Mouse (Mus musculus): Measurements from ENCODE around the gene Syt1. TPM values are rescaled to one million over a fixed set of nuclear protein-coding genes. Genes with fewer than 3 reads are reported as not detected.

Gene Syt1
- polyA plus RNA-seq, 2 experiments: 0.84 to 1.1 TPM

DNA sequence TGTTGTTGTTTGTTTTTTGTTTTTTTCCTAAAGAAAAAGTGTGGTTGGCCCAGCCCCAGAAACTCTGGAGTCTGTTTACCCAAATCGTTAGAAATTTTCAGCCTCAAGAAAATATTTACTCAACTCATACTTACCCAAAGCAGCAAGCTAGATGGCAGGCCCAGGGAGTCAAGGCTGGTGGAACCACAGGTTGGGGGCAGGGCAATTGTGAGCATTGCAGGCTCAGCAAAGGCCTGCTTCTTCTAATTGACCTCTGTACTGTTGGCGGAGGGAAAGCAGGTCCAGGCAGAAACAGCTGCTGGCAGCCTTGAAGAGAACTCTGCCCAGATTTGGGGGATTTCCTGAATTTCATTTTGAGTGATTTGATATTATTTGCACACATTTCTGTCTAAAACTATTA is 557.2 kb downstream of the Syt1 start:
- no peaks in the 10 kb centered on the region for H3K9me3 ChIP-seq (ENCODE audit: control insufficient read depth, low read length)
- no peak overlapping the region for H3K4me2 ChIP-seq (replicated peaks; ENCODE audit: low read depth, low read length, severe bottlenecking)
- ATAC-seq (ENCODE audit: low FRiP score, low read depth) (no peak), DNase-seq (ENCODE audit: low spot score) (no peak)
- H3K4me1 ChIP-seq (ENCODE audit: control insufficient read depth, insufficient read depth, low read length): no peaks in the 10 kb centered on the region
- no peaks in the 10 kb centered on the region for H3K27me3 ChIP-seq (ENCODE audit: control insufficient read depth, insufficient read depth, low read length)
- H3K27ac ChIP-seq (replicated peaks; ENCODE audit: low read depth, low read length): no peak overlapping the region
- 64% methylated on average over 2 of the region's 2 CpGs for WGBS
- no peak overlapping the region for H3K4me3 ChIP-seq (replicated peaks; ENCODE audit: low read length)
- no peak for TF ChIP-seq POLR2A (IDR thresholded peaks at IDR 0.05; ENCODE audit: borderline replicate concordance, extremely low read depth, insufficient read depth, insufficient read length)
- no peaks in the 10 kb centered on the region for H3K36me3 ChIP-seq (ENCODE audit: control insufficient read depth, insufficient read depth, low read length)
- H3K9ac ChIP-seq (ENCODE audit: low read depth, low read length, severe bottlenecking): no peak overlapping the region

DNA sequence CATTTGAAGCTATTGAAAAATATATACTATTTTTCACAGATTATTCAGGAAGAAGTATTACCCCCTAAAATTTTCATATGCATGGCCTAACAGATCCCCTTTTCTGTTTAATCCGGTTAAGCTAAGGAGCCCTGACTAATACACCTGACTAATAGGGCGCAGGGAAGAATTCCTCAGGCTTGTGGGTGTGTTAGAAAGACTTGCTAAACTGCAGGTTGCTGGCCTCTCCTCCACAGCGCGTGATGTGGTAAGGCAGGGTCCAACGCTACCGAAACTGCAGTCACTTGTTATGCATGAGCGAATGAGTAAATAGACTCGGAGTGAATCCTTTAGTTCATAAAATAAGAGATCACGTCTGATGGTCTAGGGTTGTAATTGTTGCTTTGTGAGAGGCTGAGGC is 558.4 kb downstream of the Syt1 start:
- no peak overlapping the region for H3K27ac ChIP-seq (replicated peaks; ENCODE audit: low read depth, low read length)
- ATAC-seq (ENCODE audit: low FRiP score, low read depth) (no peak), DNase-seq (ENCODE audit: low spot score) (no peak)
- no peak for TF ChIP-seq POLR2A (IDR thresholded peaks at IDR 0.05; ENCODE audit: borderline replicate concordance, extremely low read depth, insufficient read depth, insufficient read length)
- 92% methylated on average over 9 of the region's 9 CpGs for WGBS
- no peak overlapping the region for H3K9ac ChIP-seq (ENCODE audit: low read depth, low read length, severe bottlenecking)
- no peak overlapping the region for H3K4me3 ChIP-seq (replicated peaks; ENCODE audit: low read length)
- no peak overlapping the region for H3K4me2 ChIP-seq (replicated peaks; ENCODE audit: low read depth, low read length, severe bottlenecking)
- H3K27me3 ChIP-seq (ENCODE audit: control insufficient read depth, insufficient read depth, low read length): no peaks in the 10 kb centered on the region
- no peaks in the 10 kb centered on the region for H3K4me1 ChIP-seq (ENCODE audit: control insufficient read depth, insufficient read depth, low read length)
- no peaks in the 10 kb centered on the region for H3K9me3 ChIP-seq (ENCODE audit: control insufficient read depth, low read length)
- H3K36me3 ChIP-seq (ENCODE audit: control insufficient read depth, insufficient read depth, low read length): no peaks in the 10 kb centered on the region

DNA sequence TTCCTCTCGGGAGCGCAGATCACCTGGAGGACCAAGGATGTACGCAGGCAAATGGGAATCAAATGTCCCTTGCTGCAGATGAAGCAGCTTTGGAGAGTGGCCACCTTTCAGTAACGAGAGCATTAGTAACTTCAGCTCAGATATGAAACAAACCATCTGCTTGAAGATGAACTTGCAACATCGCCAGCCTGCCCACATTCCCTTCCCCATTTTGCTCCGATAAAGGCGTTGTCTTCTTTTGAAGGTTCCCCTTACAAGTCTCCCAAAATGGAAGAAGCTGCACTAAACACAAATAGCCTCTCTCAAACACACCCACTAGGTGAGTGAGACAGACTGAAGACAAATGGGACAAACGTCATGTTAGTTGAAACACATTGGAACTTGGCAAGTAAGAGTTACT is 559.3 kb downstream of the Syt1 start:
- Histone ChIP-seq H3K4me2 (replicated peaks; ENCODE audit: low read depth, low read length, severe bottlenecking) (no peak overlapping the region), H3K36me3 (ENCODE audit: control insufficient read depth, insufficient read depth, low read length) (no peaks in the 10 kb centered on the region), H3K4me1 (ENCODE audit: control insufficient read depth, insufficient read depth, low read length) (no peaks in the 10 kb centered on the region), H3K9ac (ENCODE audit: low read depth, low read length, severe bottlenecking) (no peak overlapping the region), H3K9me3 (ENCODE audit: control insufficient read depth, low read length) (no peaks in the 10 kb centered on the region), H3K4me3 (replicated peaks; ENCODE audit: low read length) (no peak overlapping the region), H3K27me3 (ENCODE audit: control insufficient read depth, insufficient read depth, low read length) (no peaks in the 10 kb centered on the region), H3K27ac (replicated peaks; ENCODE audit: low read depth, low read length) (no peak overlapping the region)
- WGBS: 90% methylated on average over 8 of the region's 8 CpGs
- DNase-seq (ENCODE audit: low spot score): no peak
- ATAC-seq (ENCODE audit: low FRiP score, low read depth): no peak
- TF ChIP-seq POLR2A (IDR thresholded peaks at IDR 0.05; ENCODE audit: borderline replicate concordance, extremely low read depth, insufficient read depth, insufficient read length): no peak

DNA sequence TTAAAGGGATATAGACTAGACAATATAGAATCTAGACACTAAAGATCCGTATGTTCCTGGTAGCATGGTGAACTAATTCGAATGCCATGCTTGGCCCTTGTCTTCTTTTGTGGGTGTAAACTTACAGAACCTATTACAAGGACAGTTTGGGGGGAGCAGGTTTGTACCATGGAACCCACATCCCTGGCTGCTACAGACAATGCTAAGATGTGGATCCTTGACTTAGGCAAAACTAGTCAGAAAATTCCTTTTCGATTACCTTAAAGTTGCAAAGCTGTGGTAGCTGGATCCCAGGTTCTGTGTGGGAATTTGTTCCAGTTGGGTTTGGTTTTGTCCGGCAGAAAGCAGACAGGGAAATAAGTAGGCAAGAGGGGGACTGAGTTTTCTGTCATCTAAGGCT is 560.4 kb downstream of the Syt1 start:
- WGBS: 89% methylated on average over 4 of the region's 4 CpGs
- no peak overlapping the region for H3K9ac ChIP-seq (ENCODE audit: low read depth, low read length, severe bottlenecking)
- H3K9me3 ChIP-seq (ENCODE audit: control insufficient read depth, low read length): no peaks in the 10 kb centered on the region

DNA sequence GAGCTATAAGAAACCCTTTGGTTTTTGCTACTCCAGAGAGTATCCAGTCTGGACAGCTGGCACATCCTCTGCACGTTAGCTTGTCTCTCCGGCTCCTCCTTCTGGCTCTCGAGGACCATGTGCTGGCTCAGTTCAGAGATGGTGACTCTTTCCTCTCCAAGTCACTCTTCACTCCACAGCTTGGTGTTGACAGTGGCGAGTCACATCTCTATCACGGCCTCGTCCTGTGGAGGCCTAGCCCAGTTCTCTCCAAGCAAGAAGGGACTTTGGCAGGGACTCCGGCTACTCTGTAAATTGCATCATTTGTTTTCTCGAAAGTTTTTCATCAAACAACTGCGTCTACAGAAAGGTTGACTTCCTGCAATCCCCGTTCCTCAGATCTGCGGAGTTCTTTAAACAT is 562.4 kb downstream of the Syt1 start:
- Histone ChIP-seq H3K9ac (ENCODE audit: low read depth, low read length, severe bottlenecking) (no peak overlapping the region), H3K36me3 (ENCODE audit: control insufficient read depth, insufficient read depth, low read length) (no peaks in the 10 kb centered on the region), H3K27me3 (ENCODE audit: control insufficient read depth, insufficient read depth, low read length) (no peaks in the 10 kb centered on the region), H3K4me2 (replicated peaks; ENCODE audit: low read depth, low read length, severe bottlenecking) (no peak overlapping the region), H3K9me3 (ENCODE audit: control insufficient read depth, low read length) (no peaks in the 10 kb centered on the region), H3K4me3 (replicated peaks; ENCODE audit: low read length) (no peak overlapping the region), H3K4me1 (ENCODE audit: control insufficient read depth, insufficient read depth, low read length) (no peaks in the 10 kb centered on the region), H3K27ac (replicated peaks; ENCODE audit: low read depth, low read length) (no peak overlapping the region)
- no peak for DNase-seq (ENCODE audit: low spot score)
- no peak for ATAC-seq (ENCODE audit: low FRiP score, low read depth)
- no peak for TF ChIP-seq POLR2A (IDR thresholded peaks at IDR 0.05; ENCODE audit: borderline replicate concordance, extremely low read depth, insufficient read depth, insufficient read length)
- 82% methylated on average over 11 of the region's 11 CpGs for WGBS

More for the DNA sequence above, 560.4 kb downstream of the Syt1 start:
- no peak for DNase-seq (ENCODE audit: low spot score)
- Histone ChIP-seq H3K4me1 (ENCODE audit: control insufficient read depth, insufficient read depth, low read length) (no peaks in the 10 kb centered on the region), H3K27me3 (ENCODE audit: control insufficient read depth, insufficient read depth, low read length) (no peaks in the 10 kb centered on the region), H3K36me3 (ENCODE audit: control insufficient read depth, insufficient read depth, low read length) (no peaks in the 10 kb centered on the region), H3K27ac (replicated peaks; ENCODE audit: low read depth, low read length) (no peak overlapping the region), H3K4me3 (replicated peaks; ENCODE audit: low read length) (no peak overlapping the region), H3K4me2 (replicated peaks; ENCODE audit: low read depth, low read length, severe bottlenecking) (no peak overlapping the region)
- no peak for TF ChIP-seq POLR2A (IDR thresholded peaks at IDR 0.05; ENCODE audit: borderline replicate concordance, extremely low read depth, insufficient read depth, insufficient read length)
- no peak for ATAC-seq (ENCODE audit: low FRiP score, low read depth)
